Mouse (Mus musculus): ENCODE results near the gene 4933424G06Rik. TPM values are rescaled to one million over a fixed set of nuclear protein-coding genes. Genes with fewer than 3 reads are reported as not detected.

4933424G06Rik gene
- polyA plus RNA-seq, 1 experiment from 2014 or later, result 0.51 TPM

- ATAC-seq (ENCODE audit: low FRiP score, low TSS enrichment) (no peak), DNase-seq (no peak)
- Histone ChIP-seq H3K9me3 (ENCODE audit: control insufficient read depth, low read length) (no peaks in the 10 kb centered on the region), H3K9ac (replicated peaks; ENCODE audit: low read length) (no peak overlapping the region), H3K4me3 (replicated peaks; ENCODE audit: low read depth, low read length) (no peak overlapping the region), H3K4me1 (ENCODE audit: control insufficient read depth, insufficient read depth, low read length) (no peaks in the 10 kb centered on the region), H3K27ac (replicated peaks; ENCODE audit: low read depth, low read length) (no peak overlapping the region), H3K4me2 (ENCODE audit: low read length) (no peak overlapping the region), H3K36me3 (ENCODE audit: control insufficient read depth, insufficient read depth, low read length) (no peaks in the 10 kb centered on the region), H3K27me3 (ENCODE audit: control insufficient read depth, insufficient read depth, low read length) (no peaks in the 10 kb centered on the region)
- 89% methylated on average over 9 of the region's 9 CpGs for WGBS
These were observed 62.4 kb downstream of the 4933424G06Rik start for GRCm38 (mm10) chr1:36772198-36772934.

GRCm38 (mm10) chr1:36780793-36781192, 70.8 kb downstream of the 4933424G06Rik start:
- Histone ChIP-seq H3K27ac (replicated peaks; ENCODE audit: low read depth, low read length) (no peak overlapping the region), H3K36me3 (ENCODE audit: control insufficient read depth, insufficient read depth, low read length) (no peaks in the 10 kb centered on the region), H3K9me3 (ENCODE audit: control insufficient read depth, low read length) (no peaks in the 10 kb centered on the region), H3K4me2 (ENCODE audit: low read length) (no peak overlapping the region), H3K4me1 (ENCODE audit: control insufficient read depth, insufficient read depth, low read length) (no peaks in the 10 kb centered on the region), H3K27me3 (ENCODE audit: control insufficient read depth, insufficient read depth, low read length) (no peaks in the 10 kb centered on the region), H3K9ac (replicated peaks; ENCODE audit: low read length) (no peak overlapping the region), H3K4me3 (replicated peaks; ENCODE audit: low read depth, low read length) (no peak overlapping the region)
- WGBS, result 90% methylated on average over 13 of the region's 13 CpGs
- DNase-seq (no peak), ATAC-seq (ENCODE audit: low FRiP score, low TSS enrichment) (no peak)

- no peaks in the 10 kb centered on the region for H3K4me1 ChIP-seq (ENCODE audit: control insufficient read depth, insufficient read depth, low read length)
- no peaks in the 10 kb centered on the region for H3K9me3 ChIP-seq (ENCODE audit: control insufficient read depth, low read length)
- no peaks in the 10 kb centered on the region for H3K27me3 ChIP-seq (ENCODE audit: control insufficient read depth, insufficient read depth, low read length)
- no peak for ATAC-seq (ENCODE audit: low FRiP score, low TSS enrichment)
- H3K4me3 ChIP-seq (replicated peaks; ENCODE audit: low read depth, low read length), result no peak overlapping the region
- no peaks in the 10 kb centered on the region for H3K36me3 ChIP-seq (ENCODE audit: control insufficient read depth, insufficient read depth, low read length)
- H3K27ac ChIP-seq (replicated peaks; ENCODE audit: low read depth, low read length), result no peak overlapping the region
- WGBS, result 81% methylated on average over 11 of the region's 11 CpGs
- DNase-seq, result no peak
- no peak overlapping the region for H3K4me2 ChIP-seq (ENCODE audit: low read length)
- no peak overlapping the region for H3K9ac ChIP-seq (replicated peaks; ENCODE audit: low read length)
These were observed 72.5 kb downstream of the 4933424G06Rik start for GRCm38 (mm10) chr1:36782476-36782875.

- peak; percentile 74 for ATAC-seq (ENCODE audit: low FRiP score, low TSS enrichment)
- peak; percentile 92 for DNase-seq
- Histone ChIP-seq H3K27me3 (ENCODE audit: control insufficient read depth, insufficient read depth, low read length) (no peaks in the 10 kb centered on the region), H3K27ac (replicated peaks; ENCODE audit: low read depth, low read length) (peak overlapping the region; percentile 80), H3K4me2 (ENCODE audit: low read length) (peak overlapping the region; percentile 85), H3K4me3 (replicated peaks; ENCODE audit: low read depth, low read length) (peak overlapping the region; percentile 39), H3K36me3 (ENCODE audit: control insufficient read depth, insufficient read depth, low read length) (no peaks in the 10 kb centered on the region), H3K9ac (replicated peaks; ENCODE audit: low read length) (peak overlapping the region; percentile 59), H3K9me3 (ENCODE audit: control insufficient read depth, low read length) (no peaks in the 10 kb centered on the region), H3K4me1 (ENCODE audit: control insufficient read depth, insufficient read depth, low read length) (no peaks in the 10 kb centered on the region)
- WGBS, result 4% methylated on average over 20 of the region's 20 CpGs
These were observed 74.6 kb downstream of the 4933424G06Rik start for GRCm38 (mm10) chr1:36784365-36785134.

GRCm38 (mm10) chr1:36785238-36785641, 75.3 kb downstream of the 4933424G06Rik start:
- ATAC-seq (ENCODE audit: low FRiP score, low TSS enrichment), result peak; percentile 56
- WGBS, result 2% methylated on average over 16 of the region's 16 CpGs
- H3K4me2 ChIP-seq (ENCODE audit: low read length), result peak overlapping the region; percentile 85

GRCm38 (mm10) chr1:36786377-36786776, 76.4 kb downstream of the 4933424G06Rik start:
- H3K4me2 ChIP-seq (ENCODE audit: low read length), result no peak overlapping the region

More at GRCm38 (mm10) chr1:36785238-36785641, 75.3 kb downstream of the 4933424G06Rik start:
- Histone ChIP-seq H3K36me3 (ENCODE audit: control insufficient read depth, insufficient read depth, low read length) (peaks cover under 1% of the 10 kb centered on the region; the same call in 1 of the 2 replicates), H3K4me3 (replicated peaks; ENCODE audit: low read depth, low read length) (peak overlapping the region; percentile 39), H3K4me1 (ENCODE audit: control insufficient read depth, insufficient read depth, low read length) (no peaks in the 10 kb centered on the region), H3K27ac (replicated peaks; ENCODE audit: low read depth, low read length) (peak overlapping the region; percentile 80), H3K27me3 (ENCODE audit: control insufficient read depth, insufficient read depth, low read length) (no peaks in the 10 kb centered on the region), H3K9me3 (ENCODE audit: control insufficient read depth, low read length) (no peaks in the 10 kb centered on the region), H3K9ac (replicated peaks; ENCODE audit: low read length) (peak overlapping the region; percentile 59)
- peak; percentile 86 for DNase-seq

GRCm38 (mm10) chr1:36789416-36789815, 79.5 kb downstream of the 4933424G06Rik start:
- ATAC-seq (ENCODE audit: low FRiP score, low TSS enrichment) (no peak), DNase-seq (no peak)
- Histone ChIP-seq H3K4me2 (ENCODE audit: low read length) (no peak overlapping the region), H3K4me3 (replicated peaks; ENCODE audit: low read depth, low read length) (no peak overlapping the region), H3K4me1 (ENCODE audit: control insufficient read depth, insufficient read depth, low read length) (no peaks in the 10 kb centered on the region), H3K9ac (replicated peaks; ENCODE audit: low read length) (no peak overlapping the region), H3K9me3 (ENCODE audit: control insufficient read depth, low read length) (no peaks in the 10 kb centered on the region), H3K27ac (replicated peaks; ENCODE audit: low read depth, low read length) (no peak overlapping the region), H3K27me3 (ENCODE audit: control insufficient read depth, insufficient read depth, low read length) (no peaks in the 10 kb centered on the region), H3K36me3 (ENCODE audit: control insufficient read depth, insufficient read depth, low read length) (peaks cover 39% of the 10 kb centered on the region)
- 80% methylated on average over 8 of the region's 8 CpGs for WGBS

More at GRCm38 (mm10) chr1:36786377-36786776, 76.4 kb downstream of the 4933424G06Rik start:
- no peak for ATAC-seq (ENCODE audit: low FRiP score, low TSS enrichment)
- Histone ChIP-seq H3K4me3 (replicated peaks; ENCODE audit: low read depth, low read length) (no peak overlapping the region), H3K4me1 (ENCODE audit: control insufficient read depth, insufficient read depth, low read length) (no peaks in the 10 kb centered on the region), H3K27me3 (ENCODE audit: control insufficient read depth, insufficient read depth, low read length) (no peaks in the 10 kb centered on the region), H3K9ac (replicated peaks; ENCODE audit: low read length) (no peak overlapping the region), H3K9me3 (ENCODE audit: control insufficient read depth, low read length) (no peaks in the 10 kb centered on the region), H3K27ac (replicated peaks; ENCODE audit: low read depth, low read length) (no peak overlapping the region), H3K36me3 (ENCODE audit: control insufficient read depth, insufficient read depth, low read length) (peaks cover 9% of the 10 kb centered on the region)
- 91% methylated on average over 7 of the region's 7 CpGs for WGBS
- no peak for DNase-seq

- Histone ChIP-seq H3K27me3 (ENCODE audit: control insufficient read depth, insufficient read depth, low read length) (no peaks in the 10 kb centered on the region), H3K4me2 (ENCODE audit: low read length) (no peak overlapping the region), H3K27ac (replicated peaks; ENCODE audit: low read depth, low read length) (no peak overlapping the region), H3K9ac (replicated peaks; ENCODE audit: low read length) (no peak overlapping the region), H3K4me1 (ENCODE audit: control insufficient read depth, insufficient read depth, low read length) (no peaks in the 10 kb centered on the region), H3K9me3 (ENCODE audit: control insufficient read depth, low read length) (no peaks in the 10 kb centered on the region), H3K4me3 (replicated peaks; ENCODE audit: low read depth, low read length) (no peak overlapping the region), H3K36me3 (ENCODE audit: control insufficient read depth, insufficient read depth, low read length) (peaks cover 93% of the 10 kb centered on the region)
- DNase-seq, result no peak
- no peak for ATAC-seq (ENCODE audit: low FRiP score, low TSS enrichment)
- 93% methylated on average over 7 of the region's 7 CpGs for WGBS
These were observed 86.8 kb downstream of the 4933424G06Rik start for GRCm38 (mm10) chr1:36796711-36797110.

Measured in midbrain, embryonic 14.5 days (tissue).